Mouse (Mus musculus) embryonic facial prominence, embryonic 15.5 days (tissue): ENCODE measurements around the gene Dscam. TPM values are rescaled to one million over a fixed set of nuclear protein-coding genes. Genes with fewer than 3 reads are reported as not detected.

Experiments used
- ATAC-seq: fragments of 200-750 bp; cut with Nextera tagmentation; 2 replicates; pipeline ENCODE4 v1.8.0; 2017; ENCODE audit warnings: low read depth, moderate TSS enrichment; ENCODE audit not compliant: insufficient number of reproducible peaks, low FRiP score, low TSS enrichment
- H3K27ac ChIP-seq: fragments of 300-500 bp; sonication (generic); replicated peaks from 2 replicates; pipeline ENCODE4 v1.5.1; 2015; ENCODE audit warnings: mild to moderate bottlenecking, inconsistent platforms
- H3K27me3 ChIP-seq: fragments of 300-500 bp; sonication (generic); 2 replicates; pipeline ENCODE4 v1.6.1; 2015; ENCODE audit warnings: inconsistent platforms
- H3K36me3 ChIP-seq: fragments of 300-500 bp; sonication (generic); 2 replicates; pipeline ENCODE4 v1.6.1; 2015; ENCODE audit warnings: mild to moderate bottlenecking, inconsistent platforms
- H3K4me1 ChIP-seq: fragments of 300-500 bp; sonication (generic); 2 replicates; pipeline ENCODE4 v1.6.1; 2015; ENCODE audit warnings: inconsistent platforms
- H3K4me2 ChIP-seq: fragments of 300-500 bp; sonication (generic); replicated peaks from 2 replicates; pipeline ENCODE4 v1.6.1; 2015; ENCODE audit warnings: mild to moderate bottlenecking, inconsistent platforms
- H3K4me3 ChIP-seq: fragments of 300-500 bp; sonication (generic); replicated peaks from 2 replicates; pipeline ENCODE4 v1.5.1; 2015; ENCODE audit warnings: mild to moderate bottlenecking, inconsistent platforms
- H3K9ac ChIP-seq: fragments of 300-500 bp; sonication (generic); 2 replicates; pipeline ENCODE4 v1.6.1; 2015; ENCODE audit warnings: inconsistent platforms
- H3K9me3 ChIP-seq: fragments of 300-500 bp; sonication (generic); replicated peaks from 2 replicates; pipeline ENCODE4 v1.6.1; 2016; ENCODE audit warnings: inconsistent platforms
- WGBS: fragments of 180-500 bp; shearing (Covaris S2); methylation state at CpG from one replicate; pipeline ENCODE4 v1.1.7; 2015; 5-methylcytosine and 5-hydroxymethylcytosine counted together
- polyA plus RNA-seq: library from polyadenylated mRNA; unstranded; fragments of >200 nt; fragmentation: Nextera tagmentation; extraction: Ambion mirVana; gene quantifications from 2 replicates; pipeline ENCODE4 v1.2.1, GENCODE M21; 2015

Gene Dscam
- polyA plus RNA-seq, 1 experiment from 2014 or later: 0.31 TPM

- Histone ChIP-seq H3K4me3 (no peak overlapping the region), H3K9me3 (no peaks in the 10 kb centered on the region), H3K9ac (no peak overlapping the region), H3K4me1 (no peaks in the 10 kb centered on the region), H3K36me3 (no peaks in the 10 kb centered on the region), H3K27ac (no peak overlapping the region), H3K27me3 (no peaks in the 10 kb centered on the region), H3K4me2 (no peak overlapping the region)
- no peak for ATAC-seq
- 78% methylated on average over 4 of the region's 4 CpGs for WGBS
Observed at GRCm38 (mm10) chr16:96855060-96855459, 315.5 kb downstream of the Dscam start.

- Histone ChIP-seq H3K36me3 (no peaks in the 10 kb centered on the region), H3K9me3 (no peaks in the 10 kb centered on the region), H3K27ac (no peak overlapping the region), H3K9ac (no peak overlapping the region), H3K4me1 (no peaks in the 10 kb centered on the region), H3K4me3 (no peak overlapping the region), H3K27me3 (no peaks in the 10 kb centered on the region), H3K4me2 (no peak overlapping the region)
- WGBS: 15% methylated on average over 4 of the region's 4 CpGs
- ATAC-seq: no peak
Observed at GRCm38 (mm10) chr16:96852383-96852782, 318.2 kb downstream of the Dscam start.

GRCm38 (mm10) chr16:96848916-96849315 lies 321.6 kb downstream of the Dscam start:
- no peak overlapping the region for H3K9ac ChIP-seq
- H3K9me3 ChIP-seq: no peaks in the 10 kb centered on the region
- H3K4me2 ChIP-seq: no peak overlapping the region
- H3K27ac ChIP-seq: no peak overlapping the region
- WGBS: 80% methylated on average over 6 of the region's 6 CpGs
- ATAC-seq: no peak
- H3K36me3 ChIP-seq: no peaks in the 10 kb centered on the region
- no peaks in the 10 kb centered on the region for H3K27me3 ChIP-seq
- no peak overlapping the region for H3K4me3 ChIP-seq
- H3K4me1 ChIP-seq: no peaks in the 10 kb centered on the region

GRCm38 (mm10) chr16:96846585-96846984 lies 324.0 kb downstream of the Dscam start:
- no peak overlapping the region for H3K27ac ChIP-seq
- H3K9ac ChIP-seq: no peak overlapping the region

GRCm38 (mm10) chr16:96846113-96846512 lies 324.4 kb downstream of the Dscam start:
- no peaks in the 10 kb centered on the region for H3K36me3 ChIP-seq
- H3K4me3 ChIP-seq: no peak overlapping the region
- no peaks in the 10 kb centered on the region for H3K4me1 ChIP-seq
- no peak overlapping the region for H3K4me2 ChIP-seq
- 58% methylated on average over 3 of the region's 3 CpGs for WGBS
- no peak overlapping the region for H3K9ac ChIP-seq
- H3K9me3 ChIP-seq: no peaks in the 10 kb centered on the region
- H3K27me3 ChIP-seq: no peaks in the 10 kb centered on the region
- H3K27ac ChIP-seq: no peak overlapping the region
- no peak for ATAC-seq

More at GRCm38 (mm10) chr16:96846585-96846984, 324.0 kb downstream of the Dscam start:
- Histone ChIP-seq H3K4me2 (no peak overlapping the region), H3K4me3 (no peak overlapping the region), H3K9me3 (no peaks in the 10 kb centered on the region), H3K27me3 (no peaks in the 10 kb centered on the region), H3K4me1 (no peaks in the 10 kb centered on the region), H3K36me3 (no peaks in the 10 kb centered on the region)
- ATAC-seq: no peak
- 54% methylated on average over 1 of the region's 1 CpGs for WGBS

- H3K4me3 ChIP-seq: no peak overlapping the region
- H3K9me3 ChIP-seq: no peaks in the 10 kb centered on the region
- WGBS: 65% methylated on average over 3 of the region's 3 CpGs
- no peaks in the 10 kb centered on the region for H3K4me1 ChIP-seq
- no peaks in the 10 kb centered on the region for H3K27me3 ChIP-seq
- no peak overlapping the region for H3K4me2 ChIP-seq
- H3K9ac ChIP-seq: no peak overlapping the region
- H3K36me3 ChIP-seq: no peaks in the 10 kb centered on the region
- no peak overlapping the region for H3K27ac ChIP-seq
- ATAC-seq: no peak
Observed at GRCm38 (mm10) chr16:96845475-96846098, 325.0 kb downstream of the Dscam start.

GRCm38 (mm10) chr16:96843691-96844400 lies 326.7 kb downstream of the Dscam start:
- H3K4me3 ChIP-seq: no peak overlapping the region
- H3K36me3 ChIP-seq: no peaks in the 10 kb centered on the region
- no peak overlapping the region for H3K9ac ChIP-seq
- H3K27me3 ChIP-seq: no peaks in the 10 kb centered on the region
- no peaks in the 10 kb centered on the region for H3K9me3 ChIP-seq
- H3K27ac ChIP-seq: no peak overlapping the region
- H3K4me2 ChIP-seq: no peak overlapping the region
- no peak for ATAC-seq
- H3K4me1 ChIP-seq: no peaks in the 10 kb centered on the region
- WGBS: 75% methylated on average over 9 of the region's 9 CpGs

GRCm38 (mm10) chr16:96842829-96843360 lies 327.7 kb downstream of the Dscam start:
- no peak overlapping the region for H3K27ac ChIP-seq
- no peak overlapping the region for H3K4me2 ChIP-seq
- no peak overlapping the region for H3K4me3 ChIP-seq
- H3K4me1 ChIP-seq: no peaks in the 10 kb centered on the region
- no peaks in the 10 kb centered on the region for H3K27me3 ChIP-seq
- no peak overlapping the region for H3K9ac ChIP-seq
- no peaks in the 10 kb centered on the region for H3K36me3 ChIP-seq
- ATAC-seq: no peak
- no peaks in the 10 kb centered on the region for H3K9me3 ChIP-seq
- 89% methylated on average over 3 of the region's 3 CpGs for WGBS

- Histone ChIP-seq H3K36me3 (no peaks in the 10 kb centered on the region), H3K4me2 (no peak overlapping the region), H3K27me3 (no peaks in the 10 kb centered on the region), H3K4me1 (no peaks in the 10 kb centered on the region), H3K4me3 (no peak overlapping the region), H3K27ac (no peak overlapping the region), H3K9ac (no peak overlapping the region), H3K9me3 (no peaks in the 10 kb centered on the region)
- peak; percentile 29; the same call in 1 of the 2 replicates for ATAC-seq
- WGBS: 26% methylated on average over 16 of the region's 16 CpGs
Observed at GRCm38 (mm10) chr16:96819649-96820048, 350.9 kb downstream of the Dscam start.

- no peak overlapping the region for H3K4me3 ChIP-seq
- WGBS: 60% methylated on average over 1 of the region's 1 CpGs
- no peaks in the 10 kb centered on the region for H3K36me3 ChIP-seq
- no peak for ATAC-seq
- H3K4me2 ChIP-seq: no peak overlapping the region
- no peak overlapping the region for H3K9ac ChIP-seq
- no peaks in the 10 kb centered on the region for H3K4me1 ChIP-seq
- H3K9me3 ChIP-seq: no peaks in the 10 kb centered on the region
- no peak overlapping the region for H3K27ac ChIP-seq
- no peaks in the 10 kb centered on the region for H3K27me3 ChIP-seq
Observed at GRCm38 (mm10) chr16:96806298-96806697, 364.3 kb downstream of the Dscam start.

- no peaks in the 10 kb centered on the region for H3K4me1 ChIP-seq
- no peaks in the 10 kb centered on the region for H3K36me3 ChIP-seq
- 77% methylated on average over 2 of the region's 2 CpGs for WGBS
- H3K27ac ChIP-seq: no peak overlapping the region
- H3K4me2 ChIP-seq: no peak overlapping the region
- no peak overlapping the region for H3K4me3 ChIP-seq
- no peak overlapping the region for H3K9ac ChIP-seq
- no peaks in the 10 kb centered on the region for H3K9me3 ChIP-seq
- no peak for ATAC-seq
- no peaks in the 10 kb centered on the region for H3K27me3 ChIP-seq
Observed at GRCm38 (mm10) chr16:96802636-96803035, 367.9 kb downstream of the Dscam start.
